Mouse (Mus musculus) heart, embryonic 12.5 days (tissue): ENCODE measurements at regions not wholly inside any gene's neighbourhood (a gene's known extent, or its start where the extent isn't known, plus 50 kb on each side); places are given as distances from the start of the nearest gene placed in this dataset.

ENCODE experiments used
- ATAC-seq: fragments of 200-750 bp; cut with Nextera tagmentation; 2 replicates; pipeline ENCODE4 v1.8.0; 2017; ENCODE audit warnings: moderate TSS enrichment, moderate library complexity; ENCODE audit not compliant: insufficient number of reproducible peaks, low FRiP score
- H3K27ac ChIP-seq: fragments of 300-500 bp; sonication (generic); 2 replicates; pipeline ENCODE4 v1.5.1; 2016; ENCODE audit warnings: mild to moderate bottlenecking, moderate library complexity; ENCODE audit not compliant: poor library complexity, severe bottlenecking
- H3K27me3 ChIP-seq: fragments of 300-500 bp; sonication (generic); replicated peaks from 2 replicates; pipeline ENCODE4 v1.6.1; 2016; ENCODE audit warnings: mild to moderate bottlenecking, moderate library complexity
- H3K36me3 ChIP-seq: fragments of 300-500 bp; sonication (generic); 2 replicates; pipeline ENCODE4 v1.6.1; 2016; ENCODE audit warnings: mild to moderate bottlenecking, moderate library complexity
- H3K4me1 ChIP-seq: fragments of 300-500 bp; sonication (generic); replicated peaks from 2 replicates; pipeline ENCODE4 v1.6.1; 2016; ENCODE audit warnings: mild to moderate bottlenecking
- H3K4me2 ChIP-seq: fragments of 300-500 bp; sonication (generic); 2 replicates; pipeline ENCODE4 v1.6.1; 2016; ENCODE audit warnings: mild to moderate bottlenecking, moderate library complexity
- H3K4me3 ChIP-seq: fragments of 300-500 bp; sonication (generic); 2 replicates; pipeline ENCODE4 v1.5.1; 2016; ENCODE audit warnings: mild to moderate bottlenecking
- H3K9ac ChIP-seq: fragments of 300-500 bp; sonication (generic); 2 replicates; pipeline ENCODE4 v1.6.1; 2016; ENCODE audit warnings: mild to moderate bottlenecking, moderate library complexity
- H3K9me3 ChIP-seq: fragments of 300-500 bp; sonication (generic); replicated peaks from 2 replicates; pipeline ENCODE4 v1.6.1; 2016; ENCODE audit warnings: mild to moderate bottlenecking, moderate library complexity
- WGBS: fragments of 180-500 bp; shearing (Covaris S2); methylation state at CpG from one replicate; pipeline ENCODE4 v1.1.7; 2016; 5-methylcytosine and 5-hydroxymethylcytosine counted together

DNA sequence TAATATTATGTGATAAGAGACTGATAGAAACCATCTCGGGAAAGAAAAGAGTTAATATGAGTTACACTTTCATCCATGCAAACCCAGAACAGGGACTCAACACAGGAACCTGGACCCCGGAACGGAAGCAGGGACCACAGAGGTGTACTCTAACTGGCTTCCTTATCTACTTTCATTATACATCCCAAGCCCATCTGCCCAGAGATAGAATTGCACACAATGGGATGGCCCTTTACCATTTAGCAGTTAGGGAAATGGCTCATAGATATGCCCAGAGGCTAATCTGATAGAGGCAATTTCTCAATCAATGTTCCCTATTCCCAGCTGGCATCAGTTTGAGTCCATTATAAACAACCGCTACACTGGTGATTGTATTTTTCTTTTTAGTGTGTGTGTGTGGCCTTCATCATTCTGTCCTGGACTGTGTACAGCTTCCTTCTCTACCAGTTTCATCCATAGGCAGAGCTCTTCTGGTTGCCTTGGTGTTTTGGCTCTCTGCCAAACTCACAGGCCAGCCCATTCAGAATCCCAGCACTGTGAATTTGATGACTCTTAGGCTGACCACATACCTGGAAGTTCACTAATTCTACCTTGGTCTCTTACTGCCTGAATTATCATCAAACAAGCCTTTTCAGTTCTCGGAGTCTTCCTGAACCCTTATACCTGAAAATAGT lies 594.1 kb downstream of the Trib2 start:
- ATAC-seq: no peak
- Histone ChIP-seq H3K4me3 (no peak overlapping the region), H3K9me3 (no peaks in the 10 kb centered on the region), H3K4me1 (no peaks in the 10 kb centered on the region), H3K36me3 (no peaks in the 10 kb centered on the region), H3K27me3 (no peaks in the 10 kb centered on the region), H3K9ac (no peak overlapping the region), H3K4me2 (no peak overlapping the region), H3K27ac (no peak overlapping the region)
- 85% methylated on average over 5 of the region's 5 CpGs for WGBS

DNA sequence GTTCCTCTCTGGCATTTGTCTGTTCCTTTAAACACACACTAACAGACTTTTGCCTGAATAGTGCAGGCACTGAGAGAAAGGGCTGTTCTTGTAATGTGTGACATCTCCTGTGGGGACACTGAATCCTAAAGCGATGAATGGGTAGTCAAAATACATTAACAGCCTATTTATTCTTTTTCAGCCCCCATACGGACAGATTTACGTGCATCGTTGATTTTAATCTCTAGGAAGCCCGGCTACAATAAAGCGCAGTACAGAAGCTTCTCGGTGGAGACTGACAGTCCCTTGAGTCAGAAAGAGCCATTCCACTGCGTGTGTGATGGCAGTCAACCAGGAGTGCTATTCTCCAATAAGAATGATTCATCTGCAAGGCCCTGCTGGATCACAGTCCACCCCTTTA lies 598.2 kb downstream of the Trib2 start:
- Histone ChIP-seq H3K4me2 (no peak overlapping the region), H3K9me3 (no peaks in the 10 kb centered on the region), H3K27me3 (no peaks in the 10 kb centered on the region), H3K4me1 (no peaks in the 10 kb centered on the region), H3K9ac (no peak overlapping the region), H3K36me3 (no peaks in the 10 kb centered on the region), H3K4me3 (no peak overlapping the region), H3K27ac (no peak overlapping the region)
- 83% methylated on average over 8 of the region's 8 CpGs for WGBS
- no peak for ATAC-seq

DNA sequence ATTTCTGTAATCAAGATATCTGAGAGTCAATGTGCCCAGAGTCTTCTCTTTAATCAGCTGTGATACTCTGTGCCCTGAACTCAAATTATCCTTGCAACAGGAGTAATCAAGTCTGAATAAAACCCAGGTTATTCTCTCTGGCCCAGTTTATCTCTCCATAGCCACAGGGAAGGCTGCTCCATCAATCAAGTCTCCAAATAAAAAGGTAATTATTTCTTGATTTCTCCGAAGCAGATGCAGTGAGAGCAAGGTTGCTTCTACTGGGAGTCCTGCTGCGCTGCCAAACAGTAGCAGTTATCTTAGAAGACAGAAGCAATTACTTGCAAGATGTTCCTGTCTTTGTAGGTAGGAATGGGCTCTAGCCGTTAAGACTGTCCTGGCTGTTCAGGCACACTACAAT lies 600.5 kb downstream of the Trib2 start:
- 62% methylated on average over 3 of the region's 3 CpGs for WGBS
- ATAC-seq: no peak
- H3K27me3 ChIP-seq: no peaks in the 10 kb centered on the region
- H3K4me3 ChIP-seq: no peak overlapping the region
- H3K9ac ChIP-seq: no peak overlapping the region
- H3K9me3 ChIP-seq: no peaks in the 10 kb centered on the region
- H3K4me1 ChIP-seq: no peaks in the 10 kb centered on the region
- H3K27ac ChIP-seq: no peak overlapping the region
- H3K4me2 ChIP-seq: no peak overlapping the region
- no peaks in the 10 kb centered on the region for H3K36me3 ChIP-seq

DNA sequence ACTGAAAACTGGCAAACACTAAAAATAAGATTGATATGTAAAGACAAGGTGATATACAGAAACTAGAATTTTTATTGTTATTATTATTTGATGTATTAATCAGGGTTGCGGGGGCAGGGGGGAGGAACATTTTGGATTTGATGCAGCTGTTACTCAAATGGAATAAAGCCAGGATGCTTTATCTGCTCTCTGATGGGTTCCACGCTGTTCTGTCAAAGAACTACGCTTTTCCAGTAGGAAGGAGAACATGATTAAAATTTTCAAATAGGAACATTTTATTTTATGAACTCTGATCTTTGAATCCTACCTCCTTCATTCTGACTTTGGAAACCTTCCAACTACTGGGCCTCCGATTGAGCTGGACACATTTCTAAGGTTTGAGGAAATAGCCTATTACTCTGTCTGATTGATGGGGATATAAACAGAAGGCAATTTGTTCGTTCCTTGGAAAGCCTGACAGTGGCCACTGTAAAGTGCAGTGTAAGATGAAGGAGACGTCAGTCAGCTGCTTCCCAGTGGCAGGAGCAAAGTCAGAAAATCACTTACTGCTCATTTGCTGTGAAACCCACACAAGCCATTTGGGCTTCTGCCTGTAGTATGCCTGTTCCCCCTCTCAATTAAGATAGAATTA lies 642.2 kb downstream of the Trib2 start:
- no peaks in the 10 kb centered on the region for H3K9me3 ChIP-seq

DNA sequence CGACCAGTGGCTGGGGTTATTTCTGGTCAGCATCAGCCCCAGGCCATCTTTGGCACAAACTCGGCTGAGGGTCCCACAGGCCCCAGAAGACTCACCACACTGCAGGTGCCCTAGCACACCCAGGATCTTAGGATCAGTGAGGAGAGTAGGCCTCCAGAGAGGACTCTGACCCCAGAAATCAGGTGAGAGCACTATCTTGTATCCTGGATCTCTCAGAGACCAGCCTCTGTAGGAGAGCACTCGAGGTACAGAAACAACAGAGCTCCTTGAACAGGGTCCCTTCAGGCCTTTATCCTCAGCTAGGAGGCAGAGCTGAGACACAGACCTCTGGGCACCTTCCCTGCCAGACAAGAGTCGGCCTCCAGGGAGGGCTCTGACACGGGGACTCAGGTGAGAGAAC lies 654.1 kb downstream of the Trib2 start:
- no peak for ATAC-seq
- WGBS: 75% methylated on average over 5 of the region's 5 CpGs
- no peaks in the 10 kb centered on the region for H3K36me3 ChIP-seq

More for the DNA sequence above, 642.2 kb downstream of the Trib2 start:
- no peak for ATAC-seq
- H3K9ac ChIP-seq: no peak overlapping the region
- no peaks in the 10 kb centered on the region for H3K4me1 ChIP-seq
- H3K27ac ChIP-seq: no peak overlapping the region
- no peak overlapping the region for H3K4me2 ChIP-seq
- no peaks in the 10 kb centered on the region for H3K27me3 ChIP-seq
- H3K36me3 ChIP-seq: no peaks in the 10 kb centered on the region
- no peak overlapping the region for H3K4me3 ChIP-seq
- 47% methylated on average over 6 of the region's 6 CpGs for WGBS

DNA sequence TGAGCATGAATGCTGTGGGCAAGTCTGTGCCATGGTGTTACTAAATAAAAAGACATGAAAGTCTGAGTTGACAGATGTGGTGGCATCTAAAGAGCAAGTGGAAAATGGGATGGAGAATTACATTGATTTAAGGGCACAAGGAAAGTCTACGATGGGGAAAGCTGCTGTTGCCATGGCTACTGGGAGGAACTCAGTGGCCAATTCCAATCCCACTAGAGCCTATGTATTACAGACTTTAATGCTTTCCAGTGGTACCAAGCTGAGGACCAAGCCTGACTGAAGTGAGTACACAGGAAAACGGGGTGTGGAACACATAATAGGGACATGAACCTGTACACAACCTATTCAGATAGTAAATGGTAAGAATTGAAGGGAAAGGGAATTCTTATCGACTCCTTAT lies 654.9 kb downstream of the Trib2 start:
- no peak for ATAC-seq
- Histone ChIP-seq H3K4me1 (no peaks in the 10 kb centered on the region), H3K9me3 (no peaks in the 10 kb centered on the region; the same call in 1 of the 2 replicates), H3K9ac (no peak overlapping the region), H3K27ac (no peak overlapping the region), H3K36me3 (no peaks in the 10 kb centered on the region), H3K27me3 (no peaks in the 10 kb centered on the region), H3K4me3 (no peak overlapping the region), H3K4me2 (no peak overlapping the region)
- 65% methylated on average over 3 of the region's 3 CpGs for WGBS

More for the DNA sequence above, 654.1 kb downstream of the Trib2 start:
- no peak overlapping the region for H3K4me3 ChIP-seq
- no peak overlapping the region for H3K4me2 ChIP-seq
- no peaks in the 10 kb centered on the region for H3K4me1 ChIP-seq
- H3K27me3 ChIP-seq: no peaks in the 10 kb centered on the region
- H3K9me3 ChIP-seq: no peaks in the 10 kb centered on the region; the same call in 1 of the 2 replicates
- H3K27ac ChIP-seq: no peak overlapping the region
- H3K9ac ChIP-seq: no peak overlapping the region

DNA sequence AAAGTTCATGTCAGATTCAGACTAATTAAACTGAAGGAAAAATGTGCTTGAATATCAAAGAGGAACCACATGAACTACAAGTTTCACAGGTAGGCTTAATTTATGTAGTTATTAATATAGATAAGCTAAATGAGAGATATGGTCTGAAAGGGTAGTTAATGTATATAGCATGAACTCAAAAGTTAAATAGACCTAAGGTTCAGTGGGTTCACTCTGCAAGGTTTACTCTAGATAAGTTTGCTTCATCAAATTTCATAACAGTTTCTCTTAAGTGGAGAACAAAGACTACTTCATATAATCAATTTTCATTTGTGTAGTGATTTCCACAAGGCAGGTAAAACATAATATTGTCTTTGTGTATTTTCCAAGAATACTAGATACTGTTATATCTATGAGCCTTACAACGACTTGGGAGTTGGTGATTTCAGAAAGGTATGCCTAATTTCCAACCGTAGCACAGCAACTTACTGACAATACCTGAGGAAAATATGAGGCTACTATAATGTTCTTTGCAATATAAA lies 656.2 kb downstream of the Trib2 start:
- Histone ChIP-seq H3K27me3 (no peaks in the 10 kb centered on the region), H3K9me3 (no peaks in the 10 kb centered on the region; the same call in 1 of the 2 replicates), H3K4me2 (no peak overlapping the region), H3K36me3 (no peaks in the 10 kb centered on the region), H3K27ac (no peak overlapping the region), H3K4me1 (no peaks in the 10 kb centered on the region), H3K9ac (no peak overlapping the region), H3K4me3 (no peak overlapping the region)
- 78% methylated on average over 2 of the region's 2 CpGs for WGBS
- ATAC-seq: no peak

DNA sequence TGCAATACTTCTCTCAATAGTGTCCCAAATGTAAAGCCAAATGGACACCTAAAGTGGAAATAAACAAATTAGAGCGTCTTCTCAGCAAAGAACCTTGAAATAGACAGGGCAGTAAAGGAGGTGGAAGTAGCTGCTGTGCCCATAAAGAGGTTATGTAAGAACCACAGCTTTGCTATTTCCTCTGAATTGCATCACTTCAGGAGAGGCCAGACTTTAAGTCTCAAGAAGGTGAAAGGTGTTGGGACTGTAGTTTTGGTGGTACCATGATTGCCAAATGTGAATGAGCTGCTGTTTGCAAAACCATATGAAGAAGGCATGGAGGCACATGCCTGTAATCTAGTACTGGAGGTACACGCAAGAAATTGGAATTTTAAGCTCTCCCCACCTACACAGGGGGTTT lies 670.3 kb downstream of the Trib2 start:
- 66% methylated on average over 2 of the region's 2 CpGs for WGBS
- no peak overlapping the region for H3K27ac ChIP-seq
- no peak overlapping the region for H3K9ac ChIP-seq
- H3K9me3 ChIP-seq: no peaks in the 10 kb centered on the region
- no peaks in the 10 kb centered on the region for H3K4me1 ChIP-seq
- H3K4me2 ChIP-seq: no peak overlapping the region
- H3K36me3 ChIP-seq: no peaks in the 10 kb centered on the region
- H3K4me3 ChIP-seq: no peak overlapping the region
- ATAC-seq: no peak
- H3K27me3 ChIP-seq: no peaks in the 10 kb centered on the region

DNA sequence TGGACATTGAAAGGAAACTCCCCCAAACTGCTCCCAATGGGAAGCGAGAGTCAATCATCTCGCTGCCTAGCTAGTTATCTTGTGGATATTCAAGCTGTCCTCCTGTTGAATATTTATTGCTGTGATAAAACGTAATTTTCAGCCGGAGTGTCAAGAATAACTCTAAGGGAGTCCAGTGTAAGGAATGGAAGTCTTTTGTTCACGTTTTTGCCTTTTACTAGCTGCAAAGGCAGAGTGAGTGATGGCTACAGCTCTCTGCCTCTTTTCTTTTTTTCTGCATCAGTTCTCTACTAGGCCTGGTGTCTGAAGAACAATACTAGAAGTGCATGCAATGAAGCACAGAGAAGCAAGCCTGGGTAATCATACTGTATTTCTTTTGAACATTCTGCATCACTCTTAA lies 679.7 kb downstream of the Trib2 start:
- no peaks in the 10 kb centered on the region for H3K27me3 ChIP-seq
- H3K9ac ChIP-seq: no peak overlapping the region
- no peaks in the 10 kb centered on the region for H3K9me3 ChIP-seq
- no peak overlapping the region for H3K4me3 ChIP-seq
- no peaks in the 10 kb centered on the region for H3K36me3 ChIP-seq
- H3K4me1 ChIP-seq: no peaks in the 10 kb centered on the region
- 65% methylated on average over 5 of the region's 5 CpGs for WGBS
- ATAC-seq: no peak
- no peak overlapping the region for H3K27ac ChIP-seq
- H3K4me2 ChIP-seq: no peak overlapping the region

DNA sequence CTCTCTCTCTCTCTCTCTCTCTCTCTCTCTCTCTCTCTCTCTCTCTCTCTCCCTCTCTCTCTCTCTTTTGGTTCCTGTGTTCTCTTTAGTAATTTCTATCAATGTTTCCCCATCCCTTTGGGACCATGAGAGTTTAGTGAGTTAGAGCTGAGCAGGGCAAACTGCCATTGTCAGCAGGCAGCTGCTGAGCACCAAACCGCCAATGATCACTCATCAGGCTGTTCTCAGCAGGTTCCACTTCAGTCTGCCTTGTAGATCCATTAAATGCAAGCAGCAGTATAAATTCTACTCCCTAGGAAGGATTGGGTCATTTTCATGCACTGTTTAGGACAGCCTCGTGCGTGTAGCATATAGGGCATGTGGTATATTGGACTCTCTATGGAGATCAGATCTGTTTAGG lies 692.5 kb downstream of the Trib2 start:
- Histone ChIP-seq H3K9me3 (no peaks in the 10 kb centered on the region), H3K4me2 (no peak overlapping the region), H3K27me3 (no peaks in the 10 kb centered on the region), H3K9ac (no peak overlapping the region), H3K27ac (no peak overlapping the region), H3K4me3 (no peak overlapping the region), H3K4me1 (no peaks in the 10 kb centered on the region), H3K36me3 (no peaks in the 10 kb centered on the region)
- 81% methylated on average over 3 of the region's 3 CpGs for WGBS
- ATAC-seq: no peak

DNA sequence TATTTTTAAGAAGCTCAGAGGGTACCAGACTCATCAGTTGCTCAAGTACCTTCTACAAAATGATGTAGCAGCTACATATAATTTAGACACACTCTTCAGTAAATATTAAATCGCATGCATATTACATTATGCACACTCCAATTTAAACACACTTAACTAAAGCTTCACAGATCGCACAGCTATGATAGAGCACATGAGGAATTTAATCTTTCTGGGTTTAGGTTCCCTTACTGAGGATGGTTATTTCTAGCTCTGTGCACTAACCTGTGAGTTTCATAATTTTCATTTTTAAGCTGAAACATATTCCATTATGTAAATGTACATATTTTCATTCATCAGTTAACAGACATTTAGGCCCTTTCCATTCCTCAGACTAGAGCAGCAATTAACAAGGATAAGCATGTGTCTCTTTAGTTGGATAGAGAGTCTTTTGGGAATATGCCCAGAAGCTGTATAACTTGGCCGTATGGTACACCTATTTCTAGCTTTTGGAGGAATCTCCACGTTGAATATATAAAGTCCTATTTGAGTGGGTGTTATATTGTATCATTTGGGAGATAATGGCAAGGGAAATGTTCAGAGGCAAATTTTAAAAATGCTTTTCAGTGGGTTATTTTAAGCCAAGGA lies 694.0 kb downstream of the Trib2 start:
- WGBS: 77% methylated on average over 4 of the region's 4 CpGs
- Histone ChIP-seq H3K27ac (no peak overlapping the region), H3K4me3 (no peak overlapping the region), H3K36me3 (no peaks in the 10 kb centered on the region), H3K9me3 (no peaks in the 10 kb centered on the region), H3K4me1 (no peaks in the 10 kb centered on the region), H3K9ac (no peak overlapping the region), H3K27me3 (no peaks in the 10 kb centered on the region), H3K4me2 (no peak overlapping the region)
- ATAC-seq: no peak
